Mouse (Mus musculus): ENCODE results near the gene Olfr700.
"Not testable (repeated sequence)": the region's sequence is repeated elsewhere in the genome, so short reads cannot be mapped to it uniquely, and the experiment has no call there.

The Olfr700 gene

DNA sequence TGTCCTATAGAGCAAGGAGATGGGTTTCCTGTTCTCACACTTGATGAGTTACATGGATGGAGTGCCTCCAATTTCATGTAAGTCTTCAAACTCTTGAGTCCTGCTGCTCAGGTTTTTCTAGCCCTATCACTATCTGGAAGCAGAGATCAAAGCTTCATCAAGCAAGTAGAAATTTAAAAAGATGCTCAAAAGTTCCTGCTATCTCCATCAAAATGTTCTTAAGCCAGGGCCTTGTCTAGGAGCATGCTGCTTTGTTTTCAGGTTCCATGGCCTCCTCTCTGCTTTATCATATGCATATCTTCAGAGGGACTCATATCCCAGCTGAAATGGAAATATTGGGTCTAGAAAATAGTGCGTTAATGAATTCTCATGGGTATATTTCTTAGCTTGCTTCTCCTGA lies at the start of gene Olfr700:
Gene Olfr700 (minus strand): TSS at position 101 of the 400 bp plus-strand sequence.
- no peak for DNase-seq

DNA sequence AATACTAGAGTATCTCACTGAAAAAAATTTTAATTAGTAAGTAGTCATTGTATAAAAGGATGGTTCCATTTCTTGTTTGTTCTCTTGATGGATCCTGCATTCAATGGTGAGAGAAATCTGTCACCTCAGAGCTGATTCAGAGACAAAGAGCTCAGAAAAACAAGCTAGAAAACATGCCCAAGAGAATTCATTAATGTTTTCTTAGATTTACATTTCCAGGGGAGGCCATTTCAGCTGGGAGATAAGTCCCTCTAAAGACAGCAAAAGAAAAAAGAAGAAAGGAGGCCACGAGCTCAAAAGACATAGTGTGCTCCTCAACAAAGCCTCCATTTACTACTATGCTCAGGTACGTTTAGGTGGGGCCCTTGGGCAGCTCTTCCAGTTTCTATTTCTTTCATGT lies 34.4 kb upstream of the Olfr700 start, which contains the start of gene Olfr703:
Gene Olfr703 (plus strand): TSS at position 301 of the 400 bp plus-strand sequence.
- DNase-seq, result no peak

DNA sequence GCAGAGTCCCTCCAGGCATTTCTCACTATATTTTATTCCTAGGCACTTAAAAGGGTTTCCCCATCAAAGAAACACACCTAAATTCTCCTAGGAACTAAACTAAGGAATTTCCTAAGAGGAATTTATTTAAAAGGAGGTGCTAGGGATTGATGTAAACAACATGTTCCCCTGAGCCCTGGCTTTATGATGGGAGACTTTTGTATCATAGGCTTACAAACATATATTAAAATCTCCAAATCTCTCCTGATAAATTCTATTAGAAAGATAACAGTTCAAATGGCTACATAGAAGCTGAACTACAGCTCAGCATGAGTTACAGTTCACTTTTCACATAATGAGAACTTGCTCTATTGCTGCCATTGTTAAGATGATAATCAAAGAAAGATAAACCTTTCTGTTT lies 25.2 kb upstream of the Olfr700 start, which contains the start of gene Olfr702:
Gene Olfr702 (minus strand): TSS at position 101 of the 400 bp plus-strand sequence.
- no peak for DNase-seq

DNA sequence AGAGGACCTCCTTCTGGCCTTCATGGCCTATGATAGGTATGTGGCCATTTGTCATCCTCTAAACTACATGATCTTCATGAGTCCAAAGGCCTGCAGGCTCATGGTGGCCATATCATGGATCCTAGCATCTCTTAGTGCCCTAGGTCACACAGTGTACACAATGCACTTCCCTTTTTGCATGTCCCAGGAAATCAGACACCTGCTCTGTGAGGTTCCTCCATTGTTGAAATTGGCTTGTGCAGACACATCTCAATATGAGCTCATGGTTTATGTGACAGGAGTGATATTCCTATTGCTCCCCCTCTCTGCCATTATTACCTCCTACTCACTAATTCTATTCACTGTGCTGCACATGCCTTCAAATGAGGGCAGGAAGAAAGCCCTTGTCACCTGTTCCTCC lies 9.8 kb upstream of the Olfr700 start:
- DNase-seq, result peak; percentile 54

DNA sequence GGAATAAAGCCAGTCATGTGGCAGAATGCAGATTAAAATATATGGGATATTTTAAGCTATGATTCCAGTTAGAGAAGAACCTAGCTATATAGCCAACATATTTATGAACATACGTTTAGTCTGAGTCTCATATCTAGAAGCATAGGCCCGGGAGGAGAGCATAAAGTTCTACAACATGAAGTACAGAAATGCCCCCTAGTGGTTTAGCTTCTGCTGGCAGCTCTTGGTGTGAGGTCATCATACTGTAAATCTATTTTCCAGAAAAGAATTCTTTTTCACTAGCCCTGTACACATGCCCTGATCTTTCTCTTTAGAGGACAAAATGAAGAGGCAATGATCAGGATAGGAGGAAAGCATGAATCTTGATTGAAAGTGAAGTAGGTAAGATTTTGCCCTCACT lies 7.1 kb upstream of the Olfr700 start:
- DNase-seq, result no peak

DNA sequence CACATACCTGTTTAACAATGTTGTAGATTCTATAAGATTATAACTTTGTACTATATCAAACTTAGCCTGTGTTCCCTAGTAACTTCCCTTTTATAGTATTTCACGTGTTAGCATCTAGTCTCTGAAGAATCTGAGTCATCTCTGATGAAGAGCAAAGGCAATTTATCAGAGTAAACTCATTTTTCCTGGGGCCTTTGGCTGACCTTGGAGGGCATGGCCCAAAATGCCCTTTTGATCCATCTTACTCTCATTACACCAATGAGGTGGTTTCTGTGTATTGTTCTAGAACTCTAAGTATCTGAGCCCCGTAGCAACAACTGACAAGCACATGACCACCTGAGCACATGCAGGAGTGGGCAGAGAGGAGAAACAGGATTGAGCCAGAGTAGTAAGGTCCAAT lies 5.2 kb upstream of the Olfr700 start, which contains the start of gene Olfr701:
Gene Olfr701 (plus strand): TSS at position 301 of the 400 bp plus-strand sequence.
- no peak for DNase-seq

DNA sequence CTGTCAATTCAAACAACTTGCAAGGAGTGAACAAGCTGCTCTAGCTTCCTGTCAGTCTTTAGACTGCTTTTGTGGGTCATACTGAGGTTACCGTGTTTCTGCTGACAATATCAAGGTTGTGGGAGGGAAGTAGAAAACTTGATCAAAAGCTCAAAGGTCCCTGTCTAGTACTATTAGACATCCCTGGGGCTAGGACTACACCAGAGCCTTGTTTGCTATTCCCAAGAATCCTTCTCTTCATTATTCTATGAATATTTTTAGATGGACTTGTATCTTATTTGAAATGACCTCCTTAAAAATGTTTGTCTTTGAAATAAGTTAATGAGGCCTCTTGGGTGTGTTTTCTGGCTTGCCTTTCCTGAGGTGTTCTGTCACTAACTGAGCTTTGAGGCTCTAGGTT lies 15.5 kb downstream of the Olfr700 start, which contains the start of gene Olfr699:
Gene Olfr699 (minus strand): TSS at position 101 of the 400 bp plus-strand sequence.
- no peak for DNase-seq

DNA sequence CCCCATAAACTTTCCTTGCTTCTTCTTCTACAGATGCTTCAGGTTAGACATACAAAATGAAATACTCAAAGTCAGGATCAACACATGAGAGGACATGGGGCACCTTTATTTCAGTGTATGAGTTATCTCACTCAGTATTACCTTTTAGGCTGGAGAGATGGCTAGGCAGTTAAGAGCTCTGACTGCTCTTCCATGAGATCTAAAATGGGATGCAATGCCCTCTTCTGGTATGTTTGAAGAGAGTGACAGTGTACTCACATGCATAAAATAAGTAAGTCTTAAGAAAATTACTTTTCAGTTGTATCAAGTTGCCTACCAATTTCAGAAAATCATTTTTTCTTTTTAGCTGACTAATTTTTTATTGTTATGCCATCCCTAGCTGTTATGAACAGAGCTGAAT lies 20.3 kb downstream of the Olfr700 start:
- no peak for DNase-seq

DNA sequence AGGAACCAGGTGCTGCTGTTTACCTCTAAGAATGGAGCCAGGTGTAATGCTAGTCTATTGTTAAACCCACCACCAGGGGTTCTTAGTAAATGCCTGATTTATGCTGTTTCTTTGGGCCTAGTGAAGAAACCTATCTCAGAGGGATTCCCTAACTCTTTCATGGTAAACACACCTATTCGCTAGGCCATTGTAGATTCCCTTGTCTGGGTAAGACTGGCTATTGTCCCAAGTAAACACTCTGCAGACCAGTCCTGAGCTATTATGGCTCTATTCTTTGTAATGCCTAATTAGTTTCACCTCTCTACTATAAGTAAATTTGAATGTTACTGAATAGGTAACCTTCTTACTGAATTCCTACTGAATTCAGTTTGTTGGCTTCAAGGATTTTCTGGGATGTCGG lies 47.6 kb downstream of the Olfr700 start:
- not testable (repeated sequence) for DNase-seq

DNA sequence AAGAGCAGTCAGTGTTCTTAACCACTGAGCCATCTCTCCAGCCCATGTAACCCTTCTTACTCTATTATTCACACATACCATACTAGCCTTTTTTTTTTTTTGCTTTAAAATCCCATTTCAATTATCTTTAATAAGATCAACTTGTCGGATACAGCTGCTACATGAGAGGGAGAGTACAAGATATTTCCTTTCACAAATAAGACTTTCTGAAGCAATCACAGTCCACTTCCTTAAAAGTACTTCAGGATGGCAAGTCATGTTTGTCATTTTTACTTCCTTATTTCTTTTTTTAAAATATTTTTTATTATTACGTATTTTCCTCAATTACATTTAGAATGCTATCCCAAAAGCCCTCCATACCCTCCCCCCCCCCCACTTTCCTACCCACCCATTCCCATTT lies 49.8 kb downstream of the Olfr700 start:
- DNase-seq, result no peak

Data from heart, adult 11 months (tissue).